Mouse (Mus musculus) heart, embryonic 13.5 days (tissue): ENCODE measurements around the gene Sytl3. TPM values are rescaled to one million over a fixed set of nuclear protein-coding genes. Genes with fewer than 3 reads are reported as not detected.

Experiments
- ATAC-seq: fragments of 200-750 bp; cut with Nextera tagmentation; 2 replicates; pipeline ENCODE4 v1.8.0; 2017; ENCODE audit warnings: moderate TSS enrichment; ENCODE audit not compliant: insufficient number of reproducible peaks, low FRiP score, low TSS enrichment; ENCODE audit errors: extremely low read depth
- H3K27ac ChIP-seq: fragments of 300-500 bp; sonication (generic); replicated peaks from 2 replicates; pipeline ENCODE4 v1.5.1; 2015; ENCODE audit warnings: moderate library complexity, mild to moderate bottlenecking, inconsistent platforms
- H3K27me3 ChIP-seq: fragments of 300-500 bp; sonication (generic); replicated peaks from 2 replicates; pipeline ENCODE4 v1.6.1; 2015; ENCODE audit warnings: mild to moderate bottlenecking, inconsistent platforms
- H3K36me3 ChIP-seq: fragments of 300-500 bp; sonication (generic); 2 replicates; pipeline ENCODE4 v1.6.1; 2015; ENCODE audit warnings: mild to moderate bottlenecking, inconsistent platforms
- H3K4me1 ChIP-seq: fragments of 300-500 bp; sonication (generic); 2 replicates; pipeline ENCODE4 v1.6.1; 2015; ENCODE audit warnings: inconsistent platforms
- H3K4me2 ChIP-seq: fragments of 300-500 bp; sonication (generic); 2 replicates; pipeline ENCODE4 v1.6.1; 2015; ENCODE audit warnings: inconsistent platforms, mild to moderate bottlenecking, moderate library complexity
- H3K4me3 ChIP-seq: fragments of 300-500 bp; sonication (generic); 2 replicates; pipeline ENCODE4 v1.5.1; 2015; ENCODE audit warnings: moderate library complexity, mild to moderate bottlenecking, inconsistent platforms
- H3K9ac ChIP-seq: fragments of 300-500 bp; sonication (generic); 2 replicates; pipeline ENCODE4 v1.6.1; 2015; ENCODE audit warnings: inconsistent platforms, mild to moderate bottlenecking, moderate library complexity
- H3K9me3 ChIP-seq: fragments of 300-500 bp; sonication (generic); 2 replicates; pipeline ENCODE4 v1.6.1; 2016; ENCODE audit warnings: inconsistent platforms
- WGBS: fragments of 180-500 bp; shearing (Covaris S2); methylation state at CpG from one replicate; pipeline ENCODE4 v1.1.7; 2015; ENCODE audit warnings: mixed read lengths; 5-methylcytosine and 5-hydroxymethylcytosine counted together
- polyA plus RNA-seq: library from polyadenylated mRNA; unstranded; fragments of >200 nt; fragmentation: Nextera tagmentation; extraction: Ambion mirVana; gene quantifications from 2 replicates; pipeline ENCODE4 v1.2.1, GENCODE M21; 2015

Sytl3 gene
- polyA plus RNA-seq, 1 experiment from 2014 or later, result not detected

DNA sequence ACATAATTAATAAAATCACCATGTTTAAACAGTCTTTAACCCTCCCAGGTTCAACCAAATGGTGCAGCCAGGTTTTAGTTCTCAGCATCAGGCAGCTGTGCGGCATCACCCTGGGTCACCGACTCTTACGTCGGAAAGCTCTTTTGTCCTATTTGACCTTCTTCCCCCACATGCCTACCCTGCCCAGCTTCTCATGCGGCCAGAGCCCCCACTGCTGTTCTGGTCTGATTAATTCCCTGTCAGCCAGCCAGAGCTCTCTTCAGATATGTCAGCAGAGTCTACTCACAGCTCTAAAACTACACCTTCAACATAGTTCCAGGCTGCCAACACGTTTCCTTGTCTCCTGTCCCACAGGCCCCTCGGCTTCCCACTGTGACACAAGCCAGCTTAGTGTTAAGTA is 88.6 kb downstream of the Sytl3 start:
- H3K4me1 ChIP-seq, result peaks cover 83% of the 10 kb centered on the region
- peak overlapping the region; percentile 68; the same call in 1 of the 2 replicates for H3K9ac ChIP-seq
- H3K4me2 ChIP-seq, result no peak overlapping the region
- no peak overlapping the region for H3K4me3 ChIP-seq
- peaks cover 61% of the 10 kb centered on the region for H3K36me3 ChIP-seq
- peak; percentile 53; the same call in 1 of the 2 replicates for ATAC-seq
- no peaks in the 10 kb centered on the region for H3K27me3 ChIP-seq
- WGBS, result 26% methylated on average over 7 of the region's 7 CpGs
- H3K9me3 ChIP-seq, result no peaks in the 10 kb centered on the region
- peak overlapping the region; percentile 96 for H3K27ac ChIP-seq

DNA sequence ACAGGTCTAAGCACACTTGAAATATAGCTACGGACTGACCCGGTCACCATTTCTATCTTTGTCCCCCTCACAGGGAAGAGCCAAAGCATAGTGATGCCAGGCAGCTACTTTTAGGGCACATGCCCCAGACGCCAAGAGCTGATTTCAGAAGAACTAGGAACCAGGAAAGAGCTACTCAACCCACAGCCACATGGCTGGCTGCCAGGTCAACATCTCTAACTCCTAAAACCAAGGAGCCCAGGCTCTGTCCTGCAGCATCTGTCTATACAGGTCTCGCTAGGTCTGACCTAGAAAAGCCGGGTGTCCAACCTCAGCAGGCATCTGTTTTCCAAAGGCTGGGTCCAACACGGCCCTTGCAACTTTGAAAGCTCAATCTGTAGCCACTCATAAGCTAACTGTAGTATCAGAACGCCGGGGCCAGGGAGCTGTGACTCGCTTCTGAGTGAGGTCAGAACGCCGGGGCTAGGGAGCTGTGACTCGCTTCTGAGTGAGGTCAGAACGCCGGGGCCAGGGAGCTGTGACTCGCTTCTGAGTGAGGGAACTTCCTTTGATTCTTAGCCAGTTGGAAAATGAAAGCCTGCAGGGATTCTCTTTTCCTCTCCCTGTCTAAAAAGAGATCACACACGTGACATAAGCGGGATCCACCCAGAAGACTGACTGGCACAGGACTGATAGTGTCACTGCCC is 90.0 kb downstream of the Sytl3 start:
- WGBS, result 38% methylated on average over 17 of the region's 17 CpGs
- H3K36me3 ChIP-seq, result peaks cover 76% of the 10 kb centered on the region
- no peak overlapping the region for H3K4me3 ChIP-seq
- peak overlapping the region; percentile 33 for H3K4me2 ChIP-seq
- no peak for ATAC-seq
- H3K27ac ChIP-seq, result peak overlapping the region; percentile 96
- peaks cover 71% of the 10 kb centered on the region for H3K4me1 ChIP-seq
- no peaks in the 10 kb centered on the region for H3K27me3 ChIP-seq
- H3K9ac ChIP-seq, result peak overlapping the region; percentile 58
- H3K9me3 ChIP-seq, result no peaks in the 10 kb centered on the region

DNA sequence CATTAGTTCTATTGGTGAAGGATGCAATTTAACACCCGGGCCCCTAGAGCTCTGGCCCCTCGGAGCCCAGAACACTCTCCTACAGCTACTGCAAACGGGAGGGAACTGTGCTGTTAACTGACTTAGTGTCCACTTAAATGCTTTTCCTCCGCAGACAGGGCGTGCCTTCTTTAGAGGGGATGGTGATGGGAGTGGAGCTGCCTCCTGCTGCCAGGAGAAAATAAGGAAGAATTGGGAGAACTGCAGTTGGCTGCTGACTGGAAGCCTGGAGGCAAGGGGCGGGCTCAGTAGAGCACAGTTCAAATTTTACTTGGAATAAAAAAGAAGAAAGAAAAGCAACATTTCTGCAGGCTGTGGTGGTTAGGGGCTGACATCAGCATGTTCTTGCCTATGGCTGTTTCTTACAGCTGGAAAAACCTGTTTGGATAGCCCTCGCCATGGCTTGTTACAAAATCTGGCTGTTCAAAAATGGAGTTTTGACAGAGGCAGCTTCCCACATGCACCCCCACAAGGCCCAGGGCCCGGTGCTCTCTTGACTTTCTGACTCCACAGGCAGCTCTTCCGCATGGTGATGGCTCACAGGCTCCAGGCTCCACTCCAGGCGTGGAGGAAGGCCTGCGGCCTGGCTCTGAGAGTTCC is 92.4 kb downstream of the Sytl3 start:
- Histone ChIP-seq H3K4me1 (peaks cover 65% of the 10 kb centered on the region), H3K27me3 (no peaks in the 10 kb centered on the region), H3K4me3 (no peak overlapping the region), H3K27ac (peak overlapping the region; percentile 58), H3K9ac (peak overlapping the region; percentile 51), H3K4me2 (no peak overlapping the region), H3K36me3 (peaks cover 77% of the 10 kb centered on the region), H3K9me3 (no peaks in the 10 kb centered on the region)
- 65% methylated on average over 11 of the region's 11 CpGs for WGBS
- no peak for ATAC-seq

DNA sequence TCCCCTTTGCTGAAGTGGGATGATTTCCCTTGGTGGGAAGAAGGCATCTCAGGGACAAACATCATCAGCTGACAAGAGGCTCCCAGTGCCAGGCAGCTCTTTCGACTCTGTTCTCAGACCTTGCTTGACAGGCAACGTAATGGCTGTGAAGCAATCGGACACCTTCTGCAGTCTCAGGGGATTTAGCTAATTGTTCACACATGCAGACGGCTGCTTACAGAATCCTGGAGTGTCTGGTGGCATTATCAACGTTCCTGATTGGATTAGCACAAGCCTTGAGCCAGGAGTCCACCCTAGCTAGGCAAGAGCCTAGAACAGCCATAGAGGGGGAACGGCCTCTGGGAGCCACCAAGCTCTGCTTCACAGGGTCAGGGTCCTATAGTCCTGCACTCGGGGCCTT is 93.5 kb downstream of the Sytl3 start:
- H3K4me3 ChIP-seq, result no peak overlapping the region
- H3K27ac ChIP-seq, result peak overlapping the region; percentile 58
- H3K27me3 ChIP-seq, result no peaks in the 10 kb centered on the region
- 41% methylated on average over 7 of the region's 7 CpGs for WGBS
- no peaks in the 10 kb centered on the region for H3K9me3 ChIP-seq
- H3K4me1 ChIP-seq, result peaks cover 55% of the 10 kb centered on the region
- ATAC-seq, result no peak
- H3K9ac ChIP-seq, result peak overlapping the region; percentile 51
- no peak overlapping the region for H3K4me2 ChIP-seq
- H3K36me3 ChIP-seq, result peaks cover 76% of the 10 kb centered on the region

DNA sequence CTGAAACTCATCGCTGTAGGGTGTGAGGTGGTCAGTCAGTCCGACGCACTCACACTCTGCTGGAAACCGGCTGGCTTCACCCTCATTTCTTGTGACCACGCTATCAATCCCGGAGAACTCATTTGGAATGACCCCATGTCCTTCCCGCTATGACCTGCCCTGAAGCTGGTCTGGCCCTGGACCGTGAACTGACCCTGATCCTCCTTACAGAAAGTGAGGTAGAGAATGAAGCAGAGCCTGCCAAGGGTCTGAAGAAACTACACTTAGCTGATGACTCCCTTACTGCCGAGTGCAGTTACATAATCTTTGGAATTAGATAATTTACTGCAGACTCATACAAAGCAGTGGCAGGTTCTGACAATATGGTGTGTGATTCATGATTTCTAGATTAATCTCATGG is 96.3 kb downstream of the Sytl3 start:
- ATAC-seq, result no peak
- H3K27ac ChIP-seq, result no peak overlapping the region
- H3K4me2 ChIP-seq, result no peak overlapping the region
- WGBS, result 77% methylated on average over 9 of the region's 9 CpGs
- peaks cover 86% of the 10 kb centered on the region for H3K36me3 ChIP-seq
- H3K4me1 ChIP-seq, result peaks cover 47% of the 10 kb centered on the region
- H3K9ac ChIP-seq, result no peak overlapping the region
- no peak overlapping the region for H3K4me3 ChIP-seq
- H3K9me3 ChIP-seq, result no peaks in the 10 kb centered on the region
- H3K27me3 ChIP-seq, result no peaks in the 10 kb centered on the region

DNA sequence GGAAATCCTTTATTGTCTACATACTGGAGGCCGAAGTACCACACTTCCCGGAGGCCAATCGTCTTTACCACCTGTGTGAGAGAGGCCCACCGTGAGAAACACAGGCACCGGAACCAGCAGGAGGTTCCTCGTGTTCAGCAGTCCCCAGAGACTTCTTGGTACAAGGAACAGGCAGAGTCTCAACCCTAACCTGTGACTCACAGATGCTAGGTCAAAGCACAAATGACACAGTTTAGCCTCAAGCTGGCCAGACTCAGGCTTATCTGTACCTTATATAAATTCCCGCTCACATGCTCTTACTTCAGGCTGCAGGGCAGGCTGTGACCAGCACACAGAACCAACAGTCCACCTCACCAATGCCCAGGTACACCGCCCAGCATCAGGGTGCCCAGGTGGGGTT is 97.0 kb downstream of the Sytl3 start:
- H3K9ac ChIP-seq, result no peak overlapping the region
- H3K4me1 ChIP-seq, result peaks cover 48% of the 10 kb centered on the region
- ATAC-seq, result no peak
- H3K27me3 ChIP-seq, result no peaks in the 10 kb centered on the region
- H3K9me3 ChIP-seq, result no peaks in the 10 kb centered on the region
- H3K4me2 ChIP-seq, result no peak overlapping the region
- no peak overlapping the region for H3K4me3 ChIP-seq
- H3K27ac ChIP-seq, result no peak overlapping the region
- peaks cover 80% of the 10 kb centered on the region for H3K36me3 ChIP-seq
- WGBS, result 81% methylated on average over 8 of the region's 8 CpGs

DNA sequence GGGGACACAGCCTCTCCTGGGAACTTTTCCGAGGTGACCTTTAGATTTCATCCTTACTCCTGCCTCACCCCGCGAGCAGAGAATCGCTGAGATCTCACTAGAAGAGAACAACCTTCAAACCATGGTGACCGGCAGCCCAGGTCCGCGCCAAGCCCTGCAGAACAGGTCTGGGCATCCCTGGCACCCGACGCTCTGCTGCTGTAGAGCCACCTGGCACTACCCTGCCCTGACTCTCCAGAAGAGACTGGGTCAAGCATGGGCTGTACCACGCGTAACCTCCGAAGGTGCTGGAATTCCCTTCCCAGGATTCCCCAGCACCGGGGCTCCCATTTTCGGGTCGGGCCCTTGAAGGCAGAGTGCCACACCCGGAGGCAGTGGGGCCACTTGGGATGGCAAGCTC is 99.0 kb downstream of the Sytl3 start:
- no peaks in the 10 kb centered on the region for H3K9me3 ChIP-seq
- no peaks in the 10 kb centered on the region for H3K27me3 ChIP-seq
- H3K4me1 ChIP-seq, result peaks cover 34% of the 10 kb centered on the region
- H3K4me3 ChIP-seq, result no peak overlapping the region
- H3K27ac ChIP-seq, result no peak overlapping the region
- no peak overlapping the region for H3K9ac ChIP-seq
- H3K4me2 ChIP-seq, result no peak overlapping the region
- ATAC-seq, result no peak
- WGBS, result 91% methylated on average over 16 of the region's 16 CpGs
- peaks cover 59% of the 10 kb centered on the region for H3K36me3 ChIP-seq

DNA sequence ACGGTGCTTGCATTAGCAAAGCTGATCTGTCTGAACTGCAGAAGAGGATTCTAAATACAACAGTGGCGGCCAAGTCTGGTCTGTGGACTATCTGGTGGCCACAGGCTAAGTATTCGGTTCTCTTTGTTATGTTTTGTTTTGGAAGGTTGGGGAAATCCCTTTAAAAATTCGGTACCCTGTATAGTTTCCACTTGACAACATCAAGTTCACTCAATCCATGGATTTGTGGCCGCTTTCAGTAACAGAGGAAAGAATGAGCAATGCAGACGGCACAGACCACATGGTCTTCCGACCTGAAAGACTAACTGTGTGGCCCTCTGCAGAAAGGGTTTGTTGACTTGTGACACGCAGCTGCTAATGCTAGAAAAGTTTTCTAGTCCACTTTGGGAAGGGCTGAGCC is 100.0 kb downstream of the Sytl3 start:
- WGBS, result 78% methylated on average over 8 of the region's 8 CpGs
- ATAC-seq, result no peak
- no peak overlapping the region; the same call in 1 of the 2 replicates for H3K27ac ChIP-seq

DNA sequence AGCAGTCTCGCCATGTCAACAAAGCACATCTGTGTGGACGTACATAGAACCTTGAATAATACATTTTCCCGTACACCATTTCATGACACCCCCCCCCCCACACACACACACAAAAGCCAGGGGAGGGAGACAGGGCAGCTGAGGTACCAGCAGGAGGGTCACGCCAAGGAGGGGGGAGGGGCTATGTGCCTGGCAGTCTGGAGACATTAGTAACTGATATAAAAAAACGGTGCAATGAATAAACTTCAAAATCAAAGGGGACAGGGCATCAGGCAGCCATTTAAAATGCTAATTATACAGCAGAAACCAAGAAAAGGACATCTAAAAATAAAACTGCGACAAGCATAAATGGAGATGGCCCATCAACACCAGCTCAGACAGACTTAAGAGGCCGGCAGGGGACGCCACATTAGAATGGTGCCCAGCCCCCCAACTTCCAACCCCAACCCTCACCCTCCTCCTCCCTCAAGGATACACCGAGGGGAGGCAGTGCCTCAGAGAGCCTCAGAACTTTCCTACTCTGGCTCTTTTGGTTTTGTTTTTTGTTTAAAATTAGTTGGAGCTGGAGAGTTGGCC is 100.9 kb downstream of the Sytl3 start:
- WGBS, result 49% methylated on average over 9 of the region's 9 CpGs
- ATAC-seq, result no peak
- H3K4me2 ChIP-seq, result peak overlapping the region; percentile 20; the same call in 1 of the 2 replicates

More for the DNA sequence above, 100.0 kb downstream of the Sytl3 start:
- no peak overlapping the region for H3K9ac ChIP-seq
- no peak overlapping the region for H3K4me2 ChIP-seq
- H3K4me1 ChIP-seq, result peaks cover 44% of the 10 kb centered on the region
- no peak overlapping the region for H3K4me3 ChIP-seq
- no peaks in the 10 kb centered on the region for H3K9me3 ChIP-seq
- peaks cover 50% of the 10 kb centered on the region for H3K36me3 ChIP-seq
- no peaks in the 10 kb centered on the region for H3K27me3 ChIP-seq

DNA sequence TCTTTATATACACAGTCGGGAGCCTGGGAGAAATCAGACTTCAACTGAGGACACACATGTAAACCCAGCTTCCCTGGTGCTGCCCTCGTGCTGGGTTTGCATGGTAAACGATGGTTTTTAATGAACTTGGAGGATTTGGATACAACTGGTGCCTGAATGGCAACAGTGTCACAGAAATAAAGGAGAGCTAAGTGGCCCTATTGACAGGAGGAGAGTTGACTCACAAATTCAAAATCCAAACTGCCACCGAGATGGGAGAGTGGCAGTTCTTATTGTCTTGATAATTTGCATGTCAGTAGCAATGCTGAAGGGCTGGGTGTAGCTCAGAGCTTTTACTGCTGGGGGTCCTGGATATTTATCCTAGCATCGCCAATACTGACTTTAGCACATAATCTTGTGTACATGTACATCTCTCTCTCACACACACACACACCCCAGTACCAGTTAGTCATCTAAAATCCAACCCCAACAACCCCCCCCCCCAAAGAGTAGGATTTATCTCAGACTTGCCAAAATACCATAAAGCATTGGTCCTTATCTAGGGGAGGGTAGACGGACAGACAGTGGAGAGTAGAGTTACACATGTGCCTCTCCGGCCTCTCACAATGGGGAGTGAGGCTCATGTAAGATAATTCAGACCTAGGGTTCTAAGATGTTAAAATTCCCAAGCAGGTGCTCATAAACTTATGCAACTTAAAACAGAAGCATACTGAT is 104.8 kb downstream of the Sytl3 start:
- ATAC-seq, result no peak
- peaks cover 77% of the 10 kb centered on the region for H3K4me1 ChIP-seq
- WGBS, result 49% methylated on average over 7 of the region's 7 CpGs

More for the DNA sequence above, 100.9 kb downstream of the Sytl3 start:
- peak overlapping the region; percentile 53; the same call in 1 of the 2 replicates for H3K27ac ChIP-seq
- H3K9me3 ChIP-seq, result no peaks in the 10 kb centered on the region
- no peak overlapping the region for H3K4me3 ChIP-seq
- peaks cover 40% of the 10 kb centered on the region for H3K36me3 ChIP-seq
- peaks cover 53% of the 10 kb centered on the region for H3K4me1 ChIP-seq
- no peaks in the 10 kb centered on the region for H3K27me3 ChIP-seq
- peak overlapping the region; percentile 6; the same call in 1 of the 2 replicates for H3K9ac ChIP-seq

DNA sequence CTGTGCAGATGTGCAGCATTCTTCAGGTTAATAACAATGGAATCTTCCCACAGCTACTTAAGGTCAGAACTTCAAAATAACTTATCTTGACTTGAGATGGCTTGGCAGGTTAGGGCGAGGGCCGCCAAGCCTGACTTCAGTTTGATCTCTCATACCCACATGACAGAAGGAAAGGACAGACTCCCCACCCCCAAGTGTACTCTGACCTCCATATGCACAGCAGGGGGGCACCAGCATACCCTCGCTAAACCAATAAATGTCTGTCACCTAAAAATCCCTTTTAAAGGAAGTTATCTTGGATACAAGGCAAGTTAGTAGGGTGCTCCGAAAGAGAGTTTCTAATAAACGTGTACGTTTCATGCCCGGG is 105.3 kb downstream of the Sytl3 start:
- no peak overlapping the region for H3K4me3 ChIP-seq
- peaks cover 82% of the 10 kb centered on the region for H3K4me1 ChIP-seq
- no peaks in the 10 kb centered on the region for H3K9me3 ChIP-seq
- H3K27ac ChIP-seq, result 0 out of 2 replicates have a peak overlapping the region, but pooled peaks have one; percentile 20
- no peak overlapping the region for H3K4me2 ChIP-seq
- H3K36me3 ChIP-seq, result peaks cover 2% of the 10 kb centered on the region
- WGBS, result 69% methylated on average over 7 of the region's 7 CpGs
- ATAC-seq, result no peak
- H3K27me3 ChIP-seq, result no peaks in the 10 kb centered on the region
- peak overlapping the region; percentile 24; the same call in 1 of the 2 replicates for H3K9ac ChIP-seq

More for the DNA sequence above, 104.8 kb downstream of the Sytl3 start:
- Histone ChIP-seq H3K9me3 (no peaks in the 10 kb centered on the region), H3K27me3 (no peaks in the 10 kb centered on the region), H3K4me3 (no peak overlapping the region), H3K27ac (no peak overlapping the region), H3K36me3 (peaks cover 6% of the 10 kb centered on the region), H3K4me2 (no peak overlapping the region), H3K9ac (no peak overlapping the region; the same call in 1 of the 2 replicates)
